Mouse (Mus musculus): ENCODE data around the gene Ccrl2. TPM values are rescaled to one million over a fixed set of nuclear protein-coding genes. Genes with fewer than 3 reads are reported as not detected.

The Ccrl2 gene
- total RNA-seq, 1 experiment, result 0.40 TPM

GRCm38 (mm10) chr9:111011550-111011949 lies 45.8 kb downstream of the Ccrl2 start:
- H3K27ac ChIP-seq (ENCODE audit: insufficient read depth, low read depth, low read length, poor library complexity, severe bottlenecking), result no peak overlapping the region
- no peaks in the 10 kb centered on the region for H3K9me3 ChIP-seq (ENCODE audit: control insufficient read depth, insufficient read depth, low read depth, low read length)
- H3K9ac ChIP-seq (ENCODE audit: insufficient read depth, low read depth, low read length, poor library complexity, severe bottlenecking), result no peak overlapping the region
- no peak for DNase-seq (ENCODE audit: low read depth, low spot score)
- TF ChIP-seq ZNF384 (IDR thresholded peaks at IDR 0.05; ENCODE audit: low read depth, low read length), result no peak
- TF ChIP-seq MAFK (IDR thresholded peaks at IDR 0.05; ENCODE audit: insufficient read depth, low read depth, low read length), result no peak
- no peak for TF ChIP-seq CHD2 (IDR thresholded peaks at IDR 0.05; ENCODE audit: low read depth, low read length)
- no peak for TF ChIP-seq HCFC1 (IDR thresholded peaks at IDR 0.05; ENCODE audit: borderline replicate concordance, insufficient read depth, low read length)
- no peak for TF ChIP-seq ZC3H11A (IDR thresholded peaks at IDR 0.05; ENCODE audit: borderline replicate concordance, low read depth, low read length)
- peaks cover 2 to 8% of the 10 kb centered on the region in 2 experiments; a peak in 2 of 4 replicates for H3K4me1 ChIP-seq (ENCODE audit: control insufficient read depth in 2 of 2, insufficient read depth in 2 of 2, low read length in 2 of 2, poor library complexity in 1 of 2)
- H3K4me3 ChIP-seq (ENCODE audit: insufficient read depth in 1 of 2, low read depth in 1 of 2, low read length in 2 of 2, poor library complexity in 1 of 2, severe bottlenecking in 1 of 2), result no peak overlapping the region
- in situ Hi-C loops (cut with MboI; ENCODE audit: low sequenced_read_pairs in 2 of 2, unreplicated experiment in 2 of 2), result no loop called here
- no peaks in the 10 kb centered on the region for H3K36me3 ChIP-seq (ENCODE audit: control insufficient read depth, insufficient read depth, low read length, poor library complexity, severe bottlenecking)

- Histone ChIP-seq H3K36me3 (ENCODE audit: control insufficient read depth, insufficient read depth, low read length, poor library complexity, severe bottlenecking) (no peaks in the 10 kb centered on the region), H3K27ac (ENCODE audit: insufficient read depth, low read depth, low read length, poor library complexity, severe bottlenecking) (no peak overlapping the region), H3K9ac (ENCODE audit: insufficient read depth, low read depth, low read length, poor library complexity, severe bottlenecking) (no peak overlapping the region), H3K4me1 (ENCODE audit: control insufficient read depth in 2 of 2, insufficient read depth in 2 of 2, low read length in 2 of 2, poor library complexity in 1 of 2) (peaks cover 2 to 8% of the 10 kb centered on the region in 2 experiments; a peak in 2 of 4 replicates), H3K9me3 (ENCODE audit: control insufficient read depth, insufficient read depth, low read depth, low read length) (no peaks in the 10 kb centered on the region), H3K4me3 (ENCODE audit: insufficient read depth in 1 of 2, low read depth in 1 of 2, low read length in 2 of 2, poor library complexity in 1 of 2, severe bottlenecking in 1 of 2) (no peak overlapping the region)
- in situ Hi-C loops (cut with MboI; ENCODE audit: low sequenced_read_pairs in 2 of 2, unreplicated experiment in 2 of 2), result no loop called here
- TF ChIP-seq MAFK (IDR thresholded peaks at IDR 0.05; ENCODE audit: insufficient read depth, low read depth, low read length) (no peak), CHD2 (IDR thresholded peaks at IDR 0.05; ENCODE audit: low read depth, low read length) (no peak), ZNF384 (IDR thresholded peaks at IDR 0.05; ENCODE audit: low read depth, low read length) (no peak), HCFC1 (IDR thresholded peaks at IDR 0.05; ENCODE audit: borderline replicate concordance, insufficient read depth, low read length) (no peak), ZC3H11A (IDR thresholded peaks at IDR 0.05; ENCODE audit: borderline replicate concordance, low read depth, low read length) (no peak)
- no peak for DNase-seq (ENCODE audit: low read depth, low spot score)
Measured at GRCm38 (mm10) chr9:111009763-111010162, 47.6 kb downstream of the Ccrl2 start.

- in situ Hi-C loops (cut with MboI; ENCODE audit: low sequenced_read_pairs in 2 of 2, unreplicated experiment in 2 of 2), result no loop called here
- TF ChIP-seq HCFC1 (IDR thresholded peaks at IDR 0.05; ENCODE audit: borderline replicate concordance, insufficient read depth, low read length) (no peak), ZNF384 (IDR thresholded peaks at IDR 0.05; ENCODE audit: low read depth, low read length) (no peak), ZC3H11A (IDR thresholded peaks at IDR 0.05; ENCODE audit: borderline replicate concordance, low read depth, low read length) (no peak), CHD2 (IDR thresholded peaks at IDR 0.05; ENCODE audit: low read depth, low read length) (no peak), MAFK (IDR thresholded peaks at IDR 0.05; ENCODE audit: insufficient read depth, low read depth, low read length) (no peak)
- H3K4me3 ChIP-seq (ENCODE audit: insufficient read depth in 1 of 2, low read depth in 1 of 2, low read length in 2 of 2, poor library complexity in 1 of 2, severe bottlenecking in 1 of 2), result no peak overlapping the region
- H3K36me3 ChIP-seq (ENCODE audit: control insufficient read depth, insufficient read depth, low read length, poor library complexity, severe bottlenecking), result no peaks in the 10 kb centered on the region
- no peak overlapping the region for H3K27ac ChIP-seq (ENCODE audit: insufficient read depth, low read depth, low read length, poor library complexity, severe bottlenecking)
- H3K9me3 ChIP-seq (ENCODE audit: control insufficient read depth, insufficient read depth, low read depth, low read length), result no peaks in the 10 kb centered on the region
- no peak overlapping the region for H3K9ac ChIP-seq (ENCODE audit: insufficient read depth, low read depth, low read length, poor library complexity, severe bottlenecking)
- DNase-seq (ENCODE audit: low read depth, low spot score), result no peak
- H3K4me1 ChIP-seq (ENCODE audit: control insufficient read depth in 2 of 2, insufficient read depth in 2 of 2, low read length in 2 of 2, poor library complexity in 1 of 2), result peaks cover 2 to 8% of the 10 kb centered on the region in 2 experiments; a peak in 2 of 4 replicates
Measured at GRCm38 (mm10) chr9:111006544-111006943, 50.8 kb downstream of the Ccrl2 start.

Other genes starting within 250 kb of the Ccrl2 start
- 1.5 and 2.2 TPM in 2 replicates for gene Prss44, start 243.5 kb downstream of the Ccrl2 start, total RNA-seq (2012; rRNA removed)
- gene Prss43, start 230.8 kb downstream of the Ccrl2 start, total RNA-seq (2012; rRNA removed), result 0.09 TPM in 1 of 2 replicates, not detected in the other
- 0.26 and 0.54 TPM in 2 replicates for gene Prss45, start 222.9 kb downstream of the Ccrl2 start, total RNA-seq (2012; rRNA removed)
- gene Prss46, start 213.0 kb downstream of the Ccrl2 start, total RNA-seq (2012; rRNA removed), result 0.63 and 2.8 TPM in 2 replicates
- gene Prss50, start 199.6 kb downstream of the Ccrl2 start, total RNA-seq (2012; rRNA removed), result 50.2 and 69.3 TPM in 2 replicates
- 13.0 and 35.0 TPM in 2 replicates for gene Als2cl, start 177.6 kb downstream of the Ccrl2 start, total RNA-seq (2012; rRNA removed)
- gene Tmie, start 177.4 kb downstream of the Ccrl2 start, total RNA-seq (2012; rRNA removed), result 0.67 and 0.79 TPM in 2 replicates
- gene Fam240a, start 140.7 kb downstream of the Ccrl2 start, total RNA-seq (2012; rRNA removed), result 1.0 TPM in 1 of 2 replicates, not detected in the other
- gene Tdgf1, start 111.4 kb downstream of the Ccrl2 start, total RNA-seq (2012; rRNA removed), result 904 and 1,760 TPM in 2 replicates
- 20.2 and 20.8 TPM in 2 replicates for gene Lrrc2, start 106.0 kb downstream of the Ccrl2 start, total RNA-seq (2012; rRNA removed)
- gene Rtp3, start 66.9 kb downstream of the Ccrl2 start, total RNA-seq (2012; rRNA removed), result 0.62 and 1.1 TPM in 2 replicates
- 0.48 TPM in 1 of 2 replicates, not detected in the other for gene Ltf, start 38.2 kb downstream of the Ccrl2 start, total RNA-seq (2012; rRNA removed)
- 25.5 and 33.0 TPM in 2 replicates for gene Lrrfip2, start 60.1 kb upstream of the Ccrl2 start, total RNA-seq (2012; rRNA removed)
- gene Mlh1, start 214.3 kb upstream of the Ccrl2 start, total RNA-seq (2012; rRNA removed), result 27.8 and 35.0 TPM in 2 replicates
- gene Epm2aip1, start 214.4 kb upstream of the Ccrl2 start, total RNA-seq (2012; rRNA removed), result 9.4 and 9.6 TPM in 2 replicates

Measured in ES-E14 (cell line).